Mouse (Mus musculus): ENCODE results near the gene Olfr1286.

DNA sequence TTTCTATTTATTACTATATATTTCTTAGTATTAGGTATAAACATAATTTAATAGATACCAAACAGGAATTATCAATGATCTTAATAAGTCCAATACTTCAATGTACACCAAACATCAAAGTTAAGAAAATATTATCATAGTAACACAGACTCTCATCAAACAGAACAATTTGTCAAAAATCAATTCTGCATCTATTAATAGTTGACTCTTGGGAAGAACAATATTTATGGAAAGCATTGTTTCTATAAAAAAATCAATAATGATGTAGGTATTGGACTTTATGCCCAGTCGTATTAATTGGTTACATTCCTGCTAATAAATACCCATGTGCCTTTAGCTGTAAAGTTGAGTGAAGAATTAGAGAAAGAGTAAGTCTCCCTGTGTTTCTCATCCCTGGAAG lies 47.7 kb downstream of the Olfr1286 start, which contains the start of gene Olfr1284:
- TF ChIP-seq CTCF (IDR thresholded peaks at IDR 0.05; ENCODE audit: low read depth), result no peak
- no peak for TF ChIP-seq EP300 (optimal IDR thresholded peaks at IDR 0.05)
